Mouse (Mus musculus) cortical plate, adult 2 months (tissue): Measurements from ENCODE around the gene Polr3h.
A peak's percentile ranks its signal among the peaks of the same experiment; 100 is the strongest.

Experiments used
- CTCF ChIP-seq: fragments of 200-500 bp; IDR thresholded peaks from 2 replicates; pipeline ENCODE4 v1.5.1; 2011; ENCODE audit warnings: mild to moderate bottlenecking, control low read depth, low read length; ENCODE audit not compliant: insufficient read depth; ENCODE audit errors: extremely low read depth
- POLR2A ChIP-seq: fragments of 200-500 bp; IDR thresholded peaks from 2 replicates; pipeline ENCODE4 v1.6.1; 2011; ENCODE audit warnings: mild to moderate bottlenecking, low read length, control low read depth; ENCODE audit not compliant: insufficient read depth; ENCODE audit errors: extremely low read depth

DNA sequence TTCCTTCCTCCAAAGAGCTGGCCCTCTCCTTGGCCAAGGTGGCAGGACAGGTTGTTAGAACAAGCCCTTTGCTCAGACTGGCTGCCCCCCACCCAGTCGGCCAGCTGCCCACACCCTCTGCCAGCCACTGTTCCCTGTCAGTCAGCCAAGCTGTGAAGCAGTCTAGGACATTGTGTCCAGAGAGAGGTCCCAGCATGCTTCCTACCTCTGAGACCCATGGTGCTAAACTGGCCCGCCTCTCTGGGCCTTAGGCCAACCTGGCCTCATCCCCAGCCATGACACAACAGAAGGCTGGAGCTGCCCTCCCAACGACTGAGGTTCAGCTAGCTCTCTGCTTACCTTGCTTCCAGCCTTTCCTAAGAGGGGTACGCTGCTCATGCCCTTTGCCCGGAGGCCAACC lies 86.4 kb downstream of the Polr3h start:
- TF ChIP-seq POLR2A (peak; percentile 41; the same call in 1 of the 2 replicates), CTCF (no peak)
